Mouse (Mus musculus) bone marrow, adult 2 months (tissue): Measurements from ENCODE around the gene Hoxc6. TPM values are rescaled to one million over a fixed set of nuclear protein-coding genes. Genes with fewer than 3 reads are reported as not detected.

Experiments used
- H3K27ac ChIP-seq: fragments of 200-500 bp; 2 replicates; pipeline ENCODE4 v1.5.1; 2012; ENCODE audit warnings: low read depth, mild to moderate bottlenecking, control low read depth, inconsistent platforms, low read length; ENCODE audit not compliant: control insufficient read depth, poor library complexity, insufficient read depth
- H3K4me1 ChIP-seq: fragments of 200-500 bp; 2 replicates; pipeline ENCODE4 v1.6.1; 2011; ENCODE audit warnings: low read length; ENCODE audit not compliant: control insufficient read depth, insufficient read depth
- H3K4me3 ChIP-seq: fragments of 200-500 bp; replicated peaks from 2 replicates; pipeline ENCODE3; 2011; ENCODE audit warnings: mild to moderate bottlenecking, low read depth, low read length, control low read depth; ENCODE audit not compliant: control insufficient read depth
- CTCF ChIP-seq: fragments of 200-500 bp; IDR thresholded peaks from 2 replicates; pipeline ENCODE4 v1.5.1; 2011; ENCODE audit warnings: low read length, control low read depth; ENCODE audit not compliant: control insufficient read depth, insufficient read depth
- POLR2A ChIP-seq: fragments of 200-500 bp; IDR thresholded peaks from 2 replicates; pipeline ENCODE4 v1.6.1; 2011; ENCODE audit warnings: low read depth, mild to moderate bottlenecking, control low read depth, low read length, borderline replicate concordance; ENCODE audit not compliant: control insufficient read depth
- WGBS: fragments of 180-500 bp; shearing (Covaris S2); methylation state at CpG from one replicate; pipeline ENCODE4 v1.1.7; 2018; 5-methylcytosine and 5-hydroxymethylcytosine counted together
- polyA plus RNA-seq: library from polyadenylated mRNA; stranded (reverse); fragments of >200 nt; gene quantifications from 2 replicates; pipeline ENCODE4 v1.2.4, GENCODE M21; 2011; ENCODE audit warnings: low replicate concordance; ENCODE audit not compliant: missing spikeins, insufficient read depth, insufficient read length

The Hoxc6 gene
- polyA plus RNA-seq, 1 experiment = 2.4 TPM

GRCm38 (mm10) chr15:102965892-102966775 is 31.9 kb upstream of the Hoxc6 start:
- H3K4me3 ChIP-seq = no peak overlapping the region
- H3K4me1 ChIP-seq = no peaks in the 10 kb centered on the region
- H3K27ac ChIP-seq = no peak overlapping the region
- TF ChIP-seq POLR2A (no peak), CTCF (peak; percentile 69)
- WGBS = 5% methylated on average over 28 of the region's 30 CpGs

GRCm38 (mm10) chr15:102966776-102967311 is 31.2 kb upstream of the Hoxc6 start, which contains the start of gene Hoxc10:
Gene Hoxc10, plus strand, starts transcription at chr15:102966796.
- Histone ChIP-seq H3K4me1 (no peaks in the 10 kb centered on the region), H3K27ac (no peak within 1 kb of the TSS), H3K4me3 (no peak within 1 kb of the TSS)
- TF ChIP-seq CTCF = no peak
- TF ChIP-seq POLR2A = no peak
- WGBS = 5% methylated on average over 27 of the region's 27 CpGs

- 7% methylated on average over 12 of the region's 12 CpGs for WGBS
- H3K4me3 ChIP-seq = no peak within 1 kb of the TSS
- no peak within 1 kb of the TSS for H3K27ac ChIP-seq
- TF ChIP-seq CTCF (no peak), POLR2A (no peak)
- H3K4me1 ChIP-seq = no peaks in the 10 kb centered on the region
These were observed 30.8 kb upstream of the Hoxc6 start, which contains the start of gene Hoxc5 for GRCm38 (mm10) chr15:102967312-102967510. Gene Hoxc5, plus strand, starts transcription at chr15:102967443.

GRCm38 (mm10) chr15:102967511-102968397 is 30.3 kb upstream of the Hoxc6 start:
- WGBS = 9% methylated on average over 34 of the region's 34 CpGs
- no peak overlapping the region for H3K27ac ChIP-seq
- TF ChIP-seq CTCF = no peak
- no peak for TF ChIP-seq POLR2A
- H3K4me1 ChIP-seq = no peaks in the 10 kb centered on the region
- no peak overlapping the region for H3K4me3 ChIP-seq

GRCm38 (mm10) chr15:102969296-102969695 is 28.8 kb upstream of the Hoxc6 start:
- H3K4me3 ChIP-seq = no peak overlapping the region
- TF ChIP-seq POLR2A (no peak), CTCF (no peak)
- H3K4me1 ChIP-seq = no peaks in the 10 kb centered on the region
- no peak overlapping the region for H3K27ac ChIP-seq
- 44% methylated on average over 1 of the region's 1 CpGs for WGBS

GRCm38 (mm10) chr15:102970740-102971139 is 27.3 kb upstream of the Hoxc6 start:
- H3K4me3 ChIP-seq = no peak overlapping the region
- WGBS = under 1% methylated on average over 12 of the region's 12 CpGs
- no peak overlapping the region for H3K27ac ChIP-seq
- TF ChIP-seq CTCF (no peak), POLR2A (no peak)
- no peaks in the 10 kb centered on the region for H3K4me1 ChIP-seq

GRCm38 (mm10) chr15:102972254-102972653 is 25.8 kb upstream of the Hoxc6 start:
- WGBS = 4% methylated on average over 21 of the region's 21 CpGs
- Histone ChIP-seq H3K4me3 (no peak overlapping the region), H3K27ac (no peak overlapping the region), H3K4me1 (no peaks in the 10 kb centered on the region)
- no peak for TF ChIP-seq POLR2A
- no peak for TF ChIP-seq CTCF

- TF ChIP-seq POLR2A (no peak), CTCF (no peak)
- Histone ChIP-seq H3K4me3 (no peak overlapping the region), H3K4me1 (no peaks in the 10 kb centered on the region), H3K27ac (no peak overlapping the region)
- WGBS = 8% methylated on average over 6 of the region's 6 CpGs
These were observed 25.3 kb upstream of the Hoxc6 start for GRCm38 (mm10) chr15:102972753-102973152.
